Mouse (Mus musculus): ENCODE results near the gene Ttc24.

Ttc24 gene

DNA sequence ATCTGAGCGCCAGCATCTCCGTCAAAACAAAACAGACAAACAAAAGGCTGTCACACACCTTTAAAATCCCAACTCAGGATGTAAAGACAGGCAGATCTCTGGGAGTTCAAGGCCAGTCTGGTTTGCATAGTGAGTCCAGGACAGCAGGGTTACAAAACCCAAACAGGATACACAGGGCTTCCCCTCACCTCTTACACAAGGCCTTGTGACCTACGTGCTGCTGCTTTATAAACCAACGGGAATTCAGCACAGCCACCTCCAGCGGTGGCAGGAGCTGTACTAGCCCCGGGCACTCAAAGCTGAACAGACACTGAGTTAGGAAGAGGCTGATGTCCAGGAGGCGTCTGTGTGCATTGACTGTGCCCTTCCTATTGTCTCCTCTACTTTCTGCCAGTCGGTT lies 663 bp downstream of the Ttc24 start:
- no peak for DNase-seq (ENCODE audit: low spot score)

DNA sequence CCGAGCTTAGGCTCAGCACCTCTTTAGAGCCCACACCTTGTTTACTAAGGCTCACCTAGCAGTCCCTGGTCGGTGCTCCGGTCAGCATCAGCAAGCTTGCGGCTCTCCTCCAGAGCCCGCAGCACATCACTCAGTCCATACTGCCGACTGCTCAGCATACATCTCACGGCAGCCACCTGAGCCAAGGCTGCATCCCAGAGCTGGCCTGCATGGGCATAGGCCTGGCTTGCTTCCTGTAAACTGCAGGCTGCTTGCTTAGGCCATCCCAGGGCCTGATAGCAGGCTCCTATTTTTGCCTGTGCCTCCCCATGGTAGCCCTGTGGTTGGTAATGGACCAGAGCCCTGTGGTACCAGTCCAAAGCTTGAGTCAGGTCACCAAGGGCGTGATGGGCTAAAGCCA lies 3.3 kb downstream of the Ttc24 start:
- no peak for DNase-seq (ENCODE audit: low spot score)

DNA sequence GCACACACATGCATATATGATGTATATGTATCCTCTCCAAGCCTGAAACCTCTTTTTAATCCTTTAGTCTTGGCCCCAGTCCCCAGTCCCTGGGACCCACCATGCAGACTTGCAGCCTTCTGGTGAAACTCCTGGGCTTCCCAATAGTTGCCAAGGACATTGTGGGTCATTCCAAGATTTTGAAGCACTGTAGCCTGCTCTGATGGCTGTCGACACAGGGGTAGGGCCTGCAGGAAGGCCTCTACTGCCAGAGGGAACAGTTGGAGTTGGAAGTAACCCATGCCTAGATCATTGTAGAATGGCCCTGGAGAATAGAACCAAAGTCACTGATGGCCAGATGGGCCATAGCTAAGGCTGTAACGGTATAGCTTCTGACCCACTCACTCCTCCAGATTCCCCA lies 3.8 kb downstream of the Ttc24 start:
- no peak for DNase-seq (ENCODE audit: low spot score)

DNA sequence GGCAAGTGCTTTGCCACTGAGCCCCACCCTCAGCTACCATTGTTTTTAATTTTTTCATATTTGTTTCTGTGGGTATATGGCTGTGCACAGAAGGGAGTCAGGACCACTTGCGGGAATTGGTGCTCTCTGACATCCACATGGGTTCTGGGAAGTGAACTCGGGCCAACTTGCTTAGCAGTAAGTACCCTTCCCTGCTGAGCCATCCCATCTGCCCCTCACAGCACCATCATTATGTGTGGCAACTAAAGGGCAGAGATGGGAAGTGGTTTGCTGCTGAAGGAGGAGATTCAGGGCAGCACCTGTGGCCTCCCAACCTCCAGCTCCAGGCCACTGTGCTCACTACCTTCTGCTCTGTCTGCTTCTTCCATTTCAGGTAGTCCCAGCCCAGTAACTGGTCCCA lies 4.5 kb downstream of the Ttc24 start:
- DNase-seq (ENCODE audit: low spot score), result no peak

DNA sequence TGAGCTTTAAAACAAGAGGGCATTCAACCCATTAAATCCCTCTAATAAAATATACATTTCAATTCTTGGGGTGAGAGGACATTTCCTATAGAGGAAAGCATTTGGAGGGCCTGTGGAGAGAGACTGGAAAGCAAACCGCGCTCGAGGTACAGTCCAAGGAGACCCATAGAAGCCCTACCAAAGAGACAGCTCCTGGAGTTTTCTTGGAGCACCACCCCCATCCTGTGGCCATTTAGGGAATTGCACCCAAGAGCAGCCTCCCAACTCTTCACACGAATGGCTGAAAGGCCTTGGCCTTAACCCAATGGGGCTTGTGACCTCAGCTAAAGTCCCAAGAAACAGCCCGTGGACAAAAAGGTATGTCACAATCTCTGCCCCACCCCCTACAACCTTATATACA lies 6.3 kb downstream of the Ttc24 start:
- peak; percentile 93 for DNase-seq (ENCODE audit: low spot score)

DNA sequence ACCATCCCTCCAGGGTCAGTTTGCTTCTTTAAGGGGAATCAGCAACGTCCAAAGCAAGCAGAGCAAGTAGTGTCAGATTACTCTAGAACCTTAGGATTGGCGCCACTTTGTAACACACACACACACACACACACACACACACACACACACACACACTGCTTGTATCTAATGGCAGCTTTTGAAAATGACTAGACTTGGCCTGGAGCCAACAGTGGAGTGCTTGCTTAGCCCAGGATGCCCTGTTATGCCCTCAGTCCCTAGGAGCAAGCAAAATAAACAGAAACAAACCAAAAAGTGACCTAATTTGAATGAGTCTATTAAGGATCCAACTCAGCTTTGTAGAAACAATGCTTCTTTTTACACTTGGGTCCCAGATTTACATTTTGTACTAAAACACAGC lies 9.7 kb downstream of the Ttc24 start:
- no peak for DNase-seq (ENCODE audit: low spot score)

DNA sequence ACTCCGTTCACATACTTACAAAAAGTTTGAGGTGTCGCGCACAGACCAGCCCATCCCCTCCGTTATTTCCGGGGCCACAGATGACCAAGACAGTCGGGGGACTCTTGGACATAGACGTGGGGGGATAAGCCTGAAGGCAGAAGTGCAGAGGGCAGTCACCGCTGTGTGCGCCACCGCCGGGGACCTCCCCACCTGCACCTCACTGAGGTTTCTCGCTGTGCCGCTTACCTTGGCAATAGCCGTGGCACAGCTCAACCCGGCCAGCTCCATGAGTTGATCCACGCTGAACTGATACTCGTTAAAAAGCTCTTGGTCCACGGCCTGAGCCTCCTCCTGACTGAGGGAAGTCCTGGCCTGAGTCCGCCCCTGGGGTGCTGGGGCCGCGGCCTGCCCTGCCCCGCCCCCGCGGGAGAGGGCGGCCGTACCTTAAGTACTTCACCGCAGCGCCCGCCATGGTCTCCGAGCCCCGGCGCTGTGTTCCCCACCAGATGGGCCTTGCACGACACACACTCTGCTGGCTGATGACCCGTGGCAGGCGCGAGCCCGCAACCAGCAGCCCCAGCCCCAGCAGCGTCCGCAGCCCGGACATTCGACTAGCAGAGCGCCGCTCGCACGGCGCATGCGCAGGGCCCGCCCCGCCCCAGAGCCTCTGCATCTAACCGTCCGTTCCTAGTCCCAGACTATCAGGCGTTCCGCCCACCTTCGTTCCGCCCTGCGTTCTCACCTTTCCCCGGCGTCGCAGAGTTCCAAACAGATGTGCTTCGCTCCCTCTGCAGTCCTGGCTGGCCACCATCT lies 20.0 kb downstream of the Ttc24 start, which contains the start of gene Naxe:
Naxe (minus strand) TSS at position 594 of the 795 bp plus-strand sequence.
- peak; percentile 79 for DNase-seq (ENCODE audit: low spot score)

DNA sequence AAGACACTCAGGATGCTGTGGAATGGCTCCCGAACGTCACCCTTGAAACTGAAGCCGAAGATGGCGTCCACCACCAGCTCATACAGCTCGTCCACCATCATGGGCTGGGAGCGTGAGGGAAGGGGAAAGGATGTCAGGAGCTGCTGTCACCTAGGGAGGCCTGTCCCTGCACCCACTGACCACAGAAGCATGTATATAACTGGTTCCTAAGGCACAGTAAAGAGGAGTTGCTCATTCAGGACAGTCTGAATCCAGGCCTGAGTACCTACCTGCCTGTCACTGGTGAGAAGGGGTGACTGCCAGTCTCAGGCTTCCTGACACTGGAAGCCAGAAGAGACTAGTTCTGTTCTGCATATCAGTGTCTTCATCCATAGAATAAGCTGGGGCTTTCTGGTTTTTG lies 21.1 kb downstream of the Ttc24 start:
- no peak for DNase-seq (ENCODE audit: low spot score)

DNA sequence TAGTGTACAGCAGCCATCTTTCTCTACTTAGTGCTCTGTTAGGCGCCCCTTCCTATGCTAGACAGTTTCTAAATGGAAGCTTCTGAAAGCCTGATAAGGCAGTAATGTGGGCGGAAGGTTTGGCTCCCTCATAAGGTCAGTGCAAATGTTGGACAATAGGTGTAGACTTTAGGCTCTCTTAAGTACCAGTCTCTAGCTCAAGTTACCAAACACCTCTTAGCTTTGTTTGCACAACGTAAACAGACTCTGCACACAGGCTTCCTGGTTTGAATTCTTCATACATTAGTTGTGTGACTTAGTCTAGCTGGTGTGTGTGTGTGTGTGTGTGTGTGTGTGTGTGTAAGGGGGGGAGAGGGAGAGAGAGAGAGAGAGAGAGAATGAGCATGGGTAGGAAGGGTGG lies 28.6 kb downstream of the Ttc24 start:
- no peak for DNase-seq (ENCODE audit: low spot score)

DNA sequence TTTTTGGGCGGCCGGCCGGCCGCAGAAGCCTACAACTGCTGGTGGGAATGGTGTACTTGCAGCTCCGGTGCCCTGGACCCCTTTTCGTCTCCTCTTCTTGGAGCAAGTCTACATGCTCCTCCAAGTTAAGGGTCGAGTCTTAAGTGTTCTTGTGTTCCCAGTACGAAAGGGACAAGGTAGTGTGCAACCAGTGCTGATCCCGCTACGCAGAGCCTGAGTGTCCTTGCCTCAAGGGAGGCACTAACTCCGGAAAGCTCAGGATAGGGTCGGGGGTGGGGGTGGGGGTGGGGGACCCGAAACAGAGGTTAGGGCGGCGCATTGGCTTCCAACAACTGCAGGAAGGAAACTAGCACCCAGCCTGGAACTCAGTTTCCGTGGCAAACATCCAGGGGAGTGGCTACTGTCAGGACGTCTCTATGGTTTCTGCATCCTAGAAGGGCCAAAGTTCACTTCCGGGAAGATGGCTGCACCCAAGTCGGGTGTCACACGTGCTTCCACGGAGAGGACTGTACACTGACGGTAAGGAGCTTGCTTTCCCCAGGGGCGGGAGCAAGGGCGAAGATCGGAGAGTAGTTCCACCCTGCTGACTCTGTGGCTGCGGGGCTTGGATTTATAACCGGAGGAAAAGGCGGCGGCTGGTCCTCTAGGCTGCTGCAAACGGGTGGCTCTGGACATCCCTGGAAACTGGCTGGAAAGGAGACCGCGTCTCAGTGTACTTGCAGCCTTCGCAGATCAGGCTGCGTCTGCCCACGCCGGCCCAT lies 35.3 kb downstream of the Ttc24 start, which contains the start of gene Gpatch4:
Gpatch4 (plus strand) TSS at position 448 of the 761 bp plus-strand sequence.
- DNase-seq (ENCODE audit: low spot score), result peak; percentile 83

DNA sequence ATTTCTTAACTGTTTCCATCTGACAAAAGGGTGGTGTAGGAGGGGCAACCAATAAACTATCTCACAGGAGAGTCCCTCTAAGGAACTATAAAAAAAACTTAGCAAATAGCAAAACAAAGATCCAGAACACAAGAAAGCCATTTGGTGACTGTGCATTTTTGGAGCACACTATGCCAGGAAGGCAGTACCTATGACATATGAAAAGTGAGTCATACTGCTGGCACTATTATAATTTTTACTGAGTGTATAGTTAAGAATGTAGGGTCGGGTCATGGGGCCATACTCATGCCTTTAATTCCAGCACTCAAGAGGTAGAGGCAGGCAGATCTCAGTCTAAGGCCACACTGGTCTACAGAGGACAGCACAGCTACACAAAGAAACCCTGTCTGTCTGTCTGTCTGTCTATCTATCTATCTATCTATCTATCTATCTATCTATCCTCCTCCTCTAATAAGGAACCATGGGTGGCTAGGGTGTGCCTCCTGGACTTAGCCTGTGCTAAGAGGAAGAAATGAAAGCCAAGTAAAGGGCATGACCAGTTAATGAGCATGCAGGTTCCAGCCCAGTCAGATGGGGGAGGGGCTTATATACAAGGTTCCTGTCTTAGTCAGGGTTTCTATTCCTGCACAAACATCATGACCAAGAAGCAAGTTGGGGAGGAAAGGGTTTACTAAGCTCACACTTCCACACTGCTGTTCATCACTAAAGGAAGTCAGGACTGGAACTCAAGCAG lies 42.4 kb downstream of the Ttc24 start:
- DNase-seq (ENCODE audit: low spot score), result no peak

DNA sequence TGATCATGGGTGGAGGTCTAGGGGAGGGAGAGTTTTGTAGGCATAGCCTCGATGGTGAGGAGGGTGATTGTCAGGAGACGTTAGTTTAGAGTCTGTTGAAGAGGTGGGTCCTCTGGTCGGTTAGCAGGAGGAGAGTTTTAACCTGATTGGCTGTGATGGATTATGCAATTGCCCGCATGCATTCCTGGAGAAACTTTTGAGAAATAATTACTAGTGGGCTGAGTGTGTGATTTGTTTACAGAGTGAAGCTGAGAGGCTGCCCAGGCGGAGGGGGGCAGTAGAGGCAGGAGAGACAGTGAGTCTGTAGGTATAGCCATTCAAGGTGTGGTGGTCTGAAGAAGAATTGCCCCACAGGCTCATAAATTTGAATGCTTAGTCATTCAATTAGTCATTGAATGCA lies 44.6 kb downstream of the Ttc24 start:
- no peak for DNase-seq (ENCODE audit: low spot score)

DNA sequence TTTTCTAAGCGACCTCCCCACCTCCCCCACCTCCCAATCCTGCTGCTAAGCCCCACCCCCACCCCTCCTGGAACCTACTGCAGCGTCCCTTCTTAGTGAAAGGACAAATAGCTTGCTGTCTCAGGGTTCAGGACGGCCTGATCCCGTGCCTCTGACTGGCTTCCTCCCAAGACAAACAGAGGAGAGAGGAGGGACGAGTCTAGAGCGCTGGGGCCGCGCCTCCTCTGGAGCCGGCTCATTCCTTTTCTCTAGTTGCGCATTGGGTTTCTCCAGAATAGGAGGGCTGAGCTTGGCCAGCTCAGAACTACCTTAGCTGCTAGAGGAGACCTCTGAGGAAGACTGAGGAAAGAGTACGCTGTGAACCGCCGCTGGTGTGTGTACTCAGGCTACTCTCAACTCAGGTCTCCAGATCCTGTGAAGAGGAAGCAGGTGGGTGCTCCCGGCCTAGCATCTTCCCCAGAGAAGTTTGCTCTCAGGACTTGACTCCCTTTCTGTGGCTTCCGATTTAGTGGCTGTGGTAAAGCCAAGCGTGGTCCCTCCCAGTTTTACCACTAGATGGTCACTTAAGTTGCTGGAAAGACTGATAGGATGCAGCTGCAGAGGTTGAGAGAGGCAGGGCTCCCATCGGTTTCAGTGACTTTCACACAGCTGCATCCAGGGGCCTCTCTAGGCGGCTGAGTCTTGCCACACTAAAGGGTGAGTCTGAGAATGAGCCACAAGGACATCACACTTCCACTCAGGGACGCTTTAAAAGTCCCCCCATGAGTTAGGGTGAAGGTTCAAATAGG lies 47.3 kb downstream of the Ttc24 start:
- no peak for DNase-seq (ENCODE audit: low spot score)

DNA sequence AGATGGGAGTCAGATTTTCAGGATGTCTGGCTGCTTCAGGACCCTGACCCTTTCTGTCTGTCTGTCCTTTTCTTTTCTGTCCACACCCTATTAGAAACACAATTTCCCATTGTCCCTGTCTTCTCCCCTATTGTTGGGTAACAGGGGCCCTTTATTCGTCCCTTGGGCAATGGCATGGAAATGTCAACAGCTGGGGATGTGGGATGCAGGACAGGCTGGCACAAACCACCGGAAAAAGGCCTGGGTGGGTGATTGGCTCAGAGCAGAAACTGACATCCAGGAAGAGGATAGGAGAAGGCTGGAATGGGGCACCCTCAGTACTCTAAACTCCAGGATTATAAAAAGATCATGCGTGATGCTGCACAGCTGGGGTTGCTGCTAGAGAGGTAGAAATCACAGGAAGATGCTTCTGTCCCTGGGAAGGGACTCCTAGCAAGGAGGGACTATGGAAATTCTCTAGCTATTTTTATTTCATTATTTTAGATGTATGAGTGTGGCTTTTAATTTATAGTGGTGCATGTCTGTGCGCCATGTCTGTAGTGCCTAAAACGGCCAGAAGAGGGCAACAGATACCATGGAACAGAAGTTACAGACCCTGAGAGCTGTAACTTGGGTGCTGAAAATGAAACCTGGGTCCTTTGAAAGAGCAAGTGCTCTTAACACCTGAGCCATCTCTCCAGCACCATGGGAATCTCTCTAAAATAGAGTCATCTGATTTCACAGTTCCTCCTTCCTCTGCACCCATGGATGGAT lies 50.5 kb downstream of the Ttc24 start, which contains the start of gene Hapln2:
Hapln2 (minus strand) TSS at position 150 of the 753 bp plus-strand sequence.
- DNase-seq (ENCODE audit: low spot score), result no peak

DNA sequence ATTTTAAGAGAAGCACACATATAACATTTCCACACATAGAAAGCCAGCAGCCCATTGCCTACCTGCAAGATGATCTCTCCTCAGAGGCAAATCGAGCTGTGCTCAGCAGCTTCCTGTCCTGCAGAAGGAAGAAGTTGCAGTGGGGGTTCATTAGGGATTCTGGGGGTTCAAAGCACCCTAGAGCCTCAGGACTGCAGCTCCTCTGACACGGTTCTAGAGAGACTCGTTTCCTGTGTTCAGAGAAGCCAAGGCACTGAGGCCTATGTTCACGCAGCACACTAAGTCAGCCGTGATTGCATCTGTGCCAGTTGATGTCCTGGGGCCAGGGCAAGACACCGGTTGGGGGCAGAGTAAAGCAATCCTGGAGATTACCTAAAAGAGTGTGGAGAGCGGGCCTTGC lies 51.3 kb downstream of the Ttc24 start:
- DNase-seq (ENCODE audit: low spot score), result no peak

DNA sequence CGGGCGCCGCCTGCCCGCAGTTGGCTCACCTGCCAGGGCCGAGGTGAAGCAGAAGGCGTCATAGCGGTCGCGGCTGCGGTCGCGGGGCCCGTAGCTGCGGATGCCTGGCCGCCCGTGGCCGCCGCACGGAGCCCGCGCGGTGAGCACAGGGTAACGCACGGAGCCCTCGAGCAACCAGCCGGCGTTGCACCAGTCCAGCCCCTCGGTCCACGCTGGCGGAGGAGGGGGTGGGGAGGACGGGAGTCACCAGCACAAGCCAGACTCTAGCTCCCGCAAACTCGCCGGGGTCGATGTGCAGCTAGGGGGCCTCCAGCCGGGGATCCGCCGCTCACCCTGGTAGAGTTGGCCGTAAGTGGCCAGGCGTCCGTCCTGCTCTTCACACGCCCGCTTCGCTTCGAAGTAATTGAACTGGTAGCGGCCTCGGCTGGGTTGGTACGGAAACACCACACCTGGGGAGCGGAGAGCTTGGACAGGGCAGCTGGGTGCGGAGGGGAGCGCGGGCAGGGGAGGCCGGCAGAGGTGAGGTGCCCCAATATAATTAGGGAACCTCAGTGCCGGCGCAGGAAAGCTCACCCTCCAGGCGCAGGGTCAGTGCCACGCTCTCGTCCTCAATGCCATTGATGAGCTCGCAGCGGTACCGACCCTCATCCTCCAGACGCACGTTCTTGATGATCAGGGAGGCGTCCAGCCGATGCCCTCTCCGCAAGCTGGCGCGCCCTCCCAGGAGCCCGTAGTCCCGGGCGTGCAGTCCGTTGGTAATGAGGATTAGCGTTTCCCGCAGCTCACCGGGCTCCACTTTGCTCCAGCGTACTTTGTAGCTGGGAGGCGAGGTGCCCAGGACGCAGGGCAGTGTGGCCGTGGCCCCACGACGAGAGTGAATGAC lies 54.7 kb downstream of the Ttc24 start:
- DNase-seq (ENCODE audit: low spot score), result no peak

DNA sequence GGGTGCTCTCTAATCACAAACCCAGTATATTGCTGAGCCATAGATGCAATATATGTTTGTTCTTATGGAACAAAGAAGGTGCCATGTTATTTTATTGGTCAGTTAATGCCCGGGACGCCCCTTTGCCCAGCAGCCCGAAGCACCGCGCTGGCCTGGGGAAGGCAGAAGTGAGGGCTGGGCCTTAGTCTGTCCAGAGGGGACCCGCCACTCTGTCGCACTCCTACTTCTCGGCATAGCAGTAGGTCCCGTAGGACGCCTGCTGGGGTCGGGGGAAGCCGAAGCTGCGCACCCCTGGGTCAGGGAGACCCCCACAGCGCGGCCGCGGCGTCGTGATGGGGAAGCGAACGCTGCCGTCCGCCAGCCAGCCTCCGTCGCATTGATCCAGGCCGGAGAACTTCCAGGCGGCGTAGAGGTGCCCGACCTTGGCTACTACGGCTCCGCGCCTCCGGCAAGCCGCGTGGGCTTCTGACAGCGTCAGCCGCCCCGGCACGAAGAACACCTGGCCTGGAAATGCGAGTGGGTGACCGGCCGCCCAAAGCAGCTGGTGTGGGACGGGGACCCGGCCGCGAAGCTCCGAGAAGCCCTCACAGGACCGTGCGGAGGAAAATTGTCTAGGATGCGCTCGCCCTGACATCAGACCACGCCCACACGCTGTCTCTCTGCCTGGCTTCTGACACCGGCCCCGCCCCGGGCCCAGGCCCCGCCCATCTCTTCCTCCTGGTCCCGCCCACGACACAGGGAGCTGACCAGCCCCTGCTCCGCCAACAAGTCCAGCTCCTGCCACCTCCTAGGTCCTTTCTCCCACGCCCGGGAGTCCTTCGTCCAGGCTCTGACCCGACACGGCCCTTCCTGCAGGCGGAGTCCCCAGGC lies 55.5 kb downstream of the Ttc24 start:
- DNase-seq (ENCODE audit: low spot score), result peak; percentile 75
